Mouse (Mus musculus) CH12.LX (cell line): ENCODE results near the gene Adgrb3.

Experiments
- ELF1 ChIP-seq: IDR thresholded peaks from 2 replicates; pipeline ENCODE4 v1.6.1; 2014; ENCODE audit warnings: low read depth, mild to moderate bottlenecking, inconsistent platforms, low read length, improper control_type of control experiment
- KAT2A ChIP-seq: IDR thresholded peaks from 2 replicates; pipeline ENCODE4 v1.6.1; 2012; ENCODE audit warnings: low read length, improper control_type of control experiment, inconsistent platforms; ENCODE audit not compliant: insufficient replicate concordance
- POLR2AphosphoS2 ChIP-seq: IDR thresholded peaks from 2 replicates; pipeline ENCODE4 v1.6.1; 2011; ENCODE audit warnings: low read depth, low read length, improper control_type of control experiment
- SMC3 ChIP-seq: IDR thresholded peaks from 2 replicates; pipeline ENCODE4 v1.6.1; 2011; ENCODE audit warnings: low read depth, low read length, improper control_type of control experiment

- no peak for TF ChIP-seq KAT2A
- TF ChIP-seq POLR2AphosphoS2, result no peak
- TF ChIP-seq SMC3, result no peak
- no peak for TF ChIP-seq ELF1
Observed at GRCm38 (mm10) chr1:25621458-25621857, 208.0 kb downstream of the Adgrb3 start.
